Mouse (Mus musculus) megakaryocyte progenitor cell, adult 5-6 weeks (primary cell): Measurements from ENCODE around the gene Irs1. TPM values are rescaled to one million over a fixed set of nuclear protein-coding genes. Genes with fewer than 3 reads are reported as not detected.

Source experiments
- ATAC-seq: replicated peaks from 2 replicates; pipeline ENCODE4 v1.8.0; 2016; ENCODE audit warnings: mild to moderate bottlenecking, moderate TSS enrichment, inconsistent platforms; ENCODE audit not compliant: poor library complexity
- total RNA-seq, 2 experiments: library from RNA; stranded (forward) in 1 of 2; stranded (reverse) in 1 of 2; fragments of 157-497, 149-512 nt in 1 of 2; fragments of 200-1000 nt in 1 of 2; gene quantifications; 2 replicates each; pipeline versions ENCODE4 v1.2.3 to v1.2.4; 2015 to 2017

Irs1 gene
- total RNA-seq, 2 experiments from 2014 or later, result not detected

- ATAC-seq, result no peak
These were observed 102.5 kb downstream of the Irs1 start for GRCm38 (mm10) chr1:82188549-82189231.

- no peak for ATAC-seq
These were observed 107.2 kb downstream of the Irs1 start for GRCm38 (mm10) chr1:82183913-82184442.

Other genes starting within 250 kb of the Irs1 start
- not detected in 2 replicates for gene Gm9747, start 58.3 kb downstream of the Irs1 start, total RNA-seq (2015)
- not detected in 2 replicates for gene Gm9747, start 58.3 kb downstream of the Irs1 start, total RNA-seq (2017)
- 11.6 and 12.1 TPM in 2 replicates for gene Rhbdd1, start 25.0 kb upstream of the Irs1 start, total RNA-seq (2015)
- 14.1 and 16.0 TPM in 2 replicates for gene Rhbdd1, start 25.0 kb upstream of the Irs1 start, total RNA-seq (2017)